Mouse (Mus musculus) embryonic facial prominence, embryonic 14.5 days (tissue): ENCODE data around the gene Vezf1. TPM values are rescaled to one million over a fixed set of nuclear protein-coding genes. Genes with fewer than 3 reads are reported as not detected.

Experiments used
- ATAC-seq: fragments of 200-750 bp; cut with Nextera tagmentation; 2 replicates; pipeline ENCODE4 v1.8.0; 2017; ENCODE audit warnings: low read depth, moderate number of reproducible peaks, moderate TSS enrichment
- DNase-seq: peaks from one replicate; pipeline ENCODE4 v3.0.0-alpha.2; 2015; ENCODE audit warnings: low spot score
- H3K27ac ChIP-seq: fragments of 300-500 bp; sonication (generic); replicated peaks from 2 replicates; pipeline ENCODE4 v1.5.1; 2014; ENCODE audit warnings: low read depth, mild to moderate bottlenecking, low read length, moderate library complexity
- H3K27me3 ChIP-seq: fragments of 300-500 bp; sonication (generic); replicated peaks from 2 replicates; pipeline ENCODE4 v1.6.1; 2014; ENCODE audit warnings: low read length; ENCODE audit not compliant: control insufficient read depth, insufficient read depth
- H3K36me3 ChIP-seq: fragments of 300-500 bp; sonication (generic); 2 replicates; pipeline ENCODE4 v1.6.1; 2014; ENCODE audit warnings: low read length, mixed read lengths; ENCODE audit not compliant: control insufficient read depth, insufficient read depth
- H3K4me1 ChIP-seq: fragments of 300-500 bp; sonication (generic); 2 replicates; pipeline ENCODE4 v1.6.1; 2014; ENCODE audit warnings: antibody characterized with exemption, low read length; ENCODE audit not compliant: control insufficient read depth, insufficient read depth
- H3K4me2 ChIP-seq: fragments of 300-500 bp; sonication (generic); 2 replicates; pipeline ENCODE4 v1.6.1; 2014; ENCODE audit warnings: low read depth, mild to moderate bottlenecking, low read length, moderate library complexity, mixed read lengths
- H3K4me3 ChIP-seq: fragments of 300-500 bp; sonication (generic); 2 replicates; pipeline ENCODE4 v1.5.1; 2014; ENCODE audit warnings: low read depth, mild to moderate bottlenecking, low read length
- H3K9ac ChIP-seq: fragments of 300-500 bp; sonication (generic); 2 replicates; pipeline ENCODE4 v1.6.1; 2014; ENCODE audit warnings: low read depth, mild to moderate bottlenecking, low read length, moderate library complexity, mixed read lengths
- H3K9me3 ChIP-seq: fragments of 300-500 bp; sonication (generic); 2 replicates; pipeline ENCODE4 v1.6.1; 2016; ENCODE audit warnings: low read length; ENCODE audit not compliant: control insufficient read depth
- WGBS: fragments of 180-500 bp; shearing (Covaris S2); extraction: QIAGEN DNeasy Blood & Tissue Kit; methylation state at CpG from one replicate; pipeline ENCODE4 v1.1.7; 2014; 5-methylcytosine and 5-hydroxymethylcytosine counted together
- polyA plus RNA-seq: library from polyadenylated mRNA; unstranded; fragments of >200 nt; fragmentation: Nextera tagmentation; extraction: Ambion mirVana; gene quantifications from 2 replicates; pipeline ENCODE4 v1.2.1, GENCODE M21; 2014

The Vezf1 gene
- polyA plus RNA-seq, 1 experiment from 2014 or later, result 35.3 TPM

DNA sequence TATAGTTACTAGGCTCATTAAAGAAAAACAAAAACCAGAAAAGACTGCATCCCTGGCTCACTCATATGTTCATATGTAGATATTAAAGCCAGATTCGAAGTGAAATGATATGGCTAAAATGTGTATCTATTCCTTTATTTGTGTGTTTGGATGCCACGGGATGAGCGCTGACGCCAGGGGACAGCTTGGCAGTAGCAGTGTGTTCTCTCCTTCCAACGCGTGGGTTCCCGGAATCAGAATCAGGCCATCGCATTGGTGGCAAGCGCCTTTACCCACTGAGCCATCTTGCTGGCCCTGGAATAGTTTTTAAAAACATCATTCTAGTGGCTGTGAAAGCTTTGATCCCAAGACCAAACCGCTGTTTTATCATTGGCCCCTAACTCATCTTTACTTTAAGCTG is 61.9 kb downstream of the Vezf1 start:
- WGBS, result 93% methylated on average over 10 of the region's 10 CpGs
- Histone ChIP-seq H3K4me2 (no peak overlapping the region), H3K36me3 (peaks cover 4% of the 10 kb centered on the region; the same call in 1 of the 2 replicates), H3K4me1 (peaks cover 18% of the 10 kb centered on the region), H3K27me3 (no peaks in the 10 kb centered on the region), H3K27ac (no peak overlapping the region), H3K4me3 (no peak overlapping the region), H3K9ac (no peak overlapping the region), H3K9me3 (no peaks in the 10 kb centered on the region)
- no peak for DNase-seq
- no peak for ATAC-seq

- DNase-seq, result peak; percentile 62
- WGBS, result 35% methylated on average over 8 of the region's 8 CpGs
- H3K4me2 ChIP-seq, result no peak overlapping the region
- 0 out of 2 replicates have a peak, but pooled peaks have one; percentile 55 for ATAC-seq
- no peak overlapping the region for H3K9ac ChIP-seq
- peak overlapping the region; percentile 59; the same call in 1 of the 2 replicates for H3K27ac ChIP-seq
- H3K4me1 ChIP-seq, result peaks cover 7% of the 10 kb centered on the region; the same call in 1 of the 2 replicates
- H3K36me3 ChIP-seq, result peaks cover 4% of the 10 kb centered on the region; the same call in 1 of the 2 replicates
- H3K27me3 ChIP-seq, result no peaks in the 10 kb centered on the region
- H3K9me3 ChIP-seq, result no peaks in the 10 kb centered on the region
- no peak overlapping the region for H3K4me3 ChIP-seq
Measured at GRCm38 (mm10) chr11:88131847-88132246, 63.8 kb downstream of the Vezf1 start.

Other genes starting within 250 kb of the Vezf1 start
- gene Lpo, start 240.0 kb upstream of the Vezf1 start, polyA plus RNA-seq, result 0.18 and 0.38 TPM in 2 replicates
- gene Mks1, start 215.1 kb upstream of the Vezf1 start, polyA plus RNA-seq, result 11.9 and 12.9 TPM in 2 replicates
- gene Epx, start 192.7 kb upstream of the Vezf1 start, polyA plus RNA-seq, result 0.12 TPM in 1 of 2 replicates, not detected in the other
- not detected in 2 replicates for gene Olfr462, start 176.0 kb upstream of the Vezf1 start, polyA plus RNA-seq
- gene Olfr463, start 170.9 kb upstream of the Vezf1 start, polyA plus RNA-seq, result not detected in 2 replicates
- gene Olfr464, start 147.3 kb upstream of the Vezf1 start, polyA plus RNA-seq, result 0.10 and 0.22 TPM in 2 replicates
- gene Dynll2, start 80.7 kb upstream of the Vezf1 start, polyA plus RNA-seq, result 13.0 and 13.7 TPM in 2 replicates
- 291 and 327 TPM in 2 replicates for gene Srsf1, start 20.9 kb upstream of the Vezf1 start, polyA plus RNA-seq
- 17.4 and 17.7 TPM in 2 replicates for gene Cuedc1, start 29.8 kb downstream of the Vezf1 start, polyA plus RNA-seq
- 55.6 and 59.4 TPM in 2 replicates for gene Mrps23, start 136.1 kb downstream of the Vezf1 start, polyA plus RNA-seq
- not detected in 2 replicates for gene Ccdc182, start 225.8 kb downstream of the Vezf1 start, polyA plus RNA-seq